12 mouse cellular contexts compared by ENCODE assay signal in genomic region chr9:8032847-8033246, GRCm38 (mm10). TPM values are rescaled to one million over a fixed set of nuclear protein-coding genes. Genes with fewer than 3 reads are reported as not detected.
DNase-seq lines count a peak whose midpoint lies in the region; ATAC-seq and TF ChIP-seq lines count a peak whose summit lies in the region.
"Had no signal": no experiment of that assay in that cellular context is flagged by ENCODE, and none has a peak within 500 bp of the region (broad histone marks: within the 10 kb centered on the region; RNA-seq: fewer than 3 reads in every experiment).

No protein-coding gene starts in this region.

- no peak for TF ChIP-seq CTCF in hindbrain, postnatal 0 days (IDR thresholded peaks at IDR 0.05; ENCODE audit: low read depth)

- H3K4me3 ChIP-seq in hindbrain, postnatal 0 days (ENCODE audit: low read length), result no peak overlapping the region
- H3K4me3 ChIP-seq in hindbrain, embryonic 13.5 days, result no peak overlapping the region
- no peak overlapping the region for H3K4me3 ChIP-seq in neural tube, embryonic 14.5 days (ENCODE audit: low read depth, low read length)
- no peak overlapping the region for H3K4me3 ChIP-seq in forebrain, embryonic 14.5 days (ENCODE audit: low read depth, low read length)
- no peak overlapping the region for H3K4me3 ChIP-seq in neural tube, embryonic 15.5 days (replicated peaks)
- H3K4me3 ChIP-seq: megakaryocyte, embryonic 14.5 days had no signal

- no peaks in the 10 kb centered on the region for H3K36me3 ChIP-seq in hindbrain, postnatal 0 days (ENCODE audit: insufficient read depth, low read length)
- no peaks in the 10 kb centered on the region; the same call in 1 of the 2 replicates for H3K36me3 ChIP-seq in hindbrain, embryonic 13.5 days
- no peaks in the 10 kb centered on the region for H3K36me3 ChIP-seq in neural tube, embryonic 14.5 days (ENCODE audit: control insufficient read depth, insufficient read depth, low read length)
- no peaks in the 10 kb centered on the region for H3K36me3 ChIP-seq in forebrain, embryonic 14.5 days (ENCODE audit: control insufficient read depth, insufficient read depth, low read length)
- H3K36me3 ChIP-seq in neural tube, embryonic 15.5 days, result peaks cover 4% of the 10 kb centered on the region; the same call in 1 of the 2 replicates

- no peak overlapping the region for H3K9ac ChIP-seq in hindbrain, postnatal 0 days (replicated peaks; ENCODE audit: low read length)
- no peak overlapping the region for H3K9ac ChIP-seq in hindbrain, embryonic 13.5 days
- no peak overlapping the region for H3K9ac ChIP-seq in neural tube, embryonic 14.5 days (replicated peaks; ENCODE audit: low read depth, low read length)
- no peak overlapping the region for H3K9ac ChIP-seq in forebrain, embryonic 14.5 days (ENCODE audit: low read length)
- no peak overlapping the region for H3K9ac ChIP-seq in neural tube, embryonic 15.5 days (replicated peaks)

- H3K27me3 ChIP-seq in hindbrain, postnatal 0 days (ENCODE audit: insufficient read depth, low read length), result no peaks in the 10 kb centered on the region
- H3K27me3 ChIP-seq in hindbrain, embryonic 13.5 days, result no peaks in the 10 kb centered on the region
- H3K27me3 ChIP-seq in neural tube, embryonic 14.5 days (ENCODE audit: control insufficient read depth, insufficient read depth, low read length), result no peaks in the 10 kb centered on the region
- no peaks in the 10 kb centered on the region for H3K27me3 ChIP-seq in forebrain, embryonic 14.5 days (replicated peaks; ENCODE audit: control insufficient read depth, insufficient read depth, low read length)
- H3K27me3 ChIP-seq in neural tube, embryonic 15.5 days (replicated peaks), result no peaks in the 10 kb centered on the region
- H3K27me3 ChIP-seq: CH12.LX, Patski had no signal

- H3K4me2 ChIP-seq in hindbrain, postnatal 0 days (ENCODE audit: low read depth, low read length), result no peak overlapping the region
- no peak overlapping the region for H3K4me2 ChIP-seq in hindbrain, embryonic 13.5 days
- H3K4me2 ChIP-seq in neural tube, embryonic 14.5 days (ENCODE audit: low read depth, low read length), result no peak overlapping the region
- no peak overlapping the region for H3K4me2 ChIP-seq in forebrain, embryonic 14.5 days (ENCODE audit: low read length)
- H3K4me2 ChIP-seq in neural tube, embryonic 15.5 days, result no peak overlapping the region
- H3K4me2 ChIP-seq: liver, embryonic 11.5 days had no signal

- WGBS in hindbrain, postnatal 0 days, result 62% methylated on average over 5 of the region's 5 CpGs
- WGBS in hindbrain, embryonic 13.5 days, result 77% methylated on average over 5 of the region's 5 CpGs
- WGBS in neural tube, embryonic 14.5 days, result 85% methylated on average over 5 of the region's 5 CpGs
- 65% methylated on average over 5 of the region's 5 CpGs for WGBS in forebrain, embryonic 14.5 days
- 82% methylated on average over 5 of the region's 5 CpGs for WGBS in neural tube, embryonic 15.5 days

- H3K27ac ChIP-seq in hindbrain, postnatal 0 days, result no peak overlapping the region
- H3K27ac ChIP-seq in hindbrain, embryonic 13.5 days, result no peak overlapping the region
- no peak overlapping the region for H3K27ac ChIP-seq in neural tube, embryonic 14.5 days (ENCODE audit: low read depth, low read length)
- no peak overlapping the region for H3K27ac ChIP-seq in forebrain, embryonic 14.5 days (ENCODE audit: low read depth, low read length)
- H3K27ac ChIP-seq in neural tube, embryonic 15.5 days (replicated peaks), result no peak overlapping the region

- H3K9me3 ChIP-seq in hindbrain, postnatal 0 days (ENCODE audit: low read length), result no peaks in the 10 kb centered on the region
- no peaks in the 10 kb centered on the region for H3K9me3 ChIP-seq in hindbrain, embryonic 13.5 days
- no peaks in the 10 kb centered on the region for H3K9me3 ChIP-seq in neural tube, embryonic 14.5 days (ENCODE audit: control insufficient read depth, low read length)
- H3K9me3 ChIP-seq in forebrain, embryonic 14.5 days (replicated peaks; ENCODE audit: control insufficient read depth, low read length), result no peaks in the 10 kb centered on the region
- H3K9me3 ChIP-seq in neural tube, embryonic 15.5 days (replicated peaks), result no peaks in the 10 kb centered on the region
- H3K9me3 ChIP-seq: megakaryocyte, embryonic 14.5 days had no signal

- ATAC-seq in hindbrain, postnatal 0 days, result peak; percentile 47; the same call in 1 of the 2 replicates
- no peak for ATAC-seq in hindbrain, embryonic 13.5 days (ENCODE audit: low FRiP score)
- peak; percentile 16; the same call in 1 of the 2 replicates for ATAC-seq in neural tube, embryonic 14.5 days (ENCODE audit: low read depth)
- ATAC-seq in forebrain, embryonic 14.5 days, result peak; percentile 35; the same call in 1 of the 2 replicates
- 0 out of 2 replicates have a peak, but pooled peaks have one; percentile 43 for ATAC-seq in neural tube, embryonic 15.5 days (ENCODE audit: low FRiP score)
- ATAC-seq: Patski had no signal

- no peaks in the 10 kb centered on the region for H3K4me1 ChIP-seq in hindbrain, postnatal 0 days (ENCODE audit: insufficient read depth, low read length)
- H3K4me1 ChIP-seq in hindbrain, embryonic 13.5 days (replicated peaks), result no peaks in the 10 kb centered on the region
- H3K4me1 ChIP-seq in neural tube, embryonic 14.5 days (ENCODE audit: control insufficient read depth, insufficient read depth, low read length), result no peaks in the 10 kb centered on the region
- no peaks in the 10 kb centered on the region for H3K4me1 ChIP-seq in forebrain, embryonic 14.5 days (ENCODE audit: control insufficient read depth, insufficient read depth, low read length)
- H3K4me1 ChIP-seq in neural tube, embryonic 15.5 days, result 0 out of 2 replicates have a peak, but pooled peaks cover 2% of the 10 kb centered on the region
- H3K4me1 ChIP-seq: megakaryocyte, embryonic 14.5 days had no signal

- DNase-seq in hindbrain, postnatal 0 days (ENCODE audit: low spot score), result no peak
- no peak for DNase-seq in neural tube, embryonic 10.5 days (ENCODE audit: extremely low spot score, low spot score)
- peak; percentile 28 for DNase-seq in forebrain, embryonic 14.5 days (ENCODE audit: low spot score)
- no peak for DNase-seq in right cerebral cortex, adult 2 months (ENCODE audit: low spot score in 2 of 2)
- DNase-seq: right cerebral cortex, adult 18-20 months had no signal

RNA-seq across cellular contexts. Expression of gene Cfap300, which starts 9.8 kb away (rescaled TPM):
- 11.1 and 13.5 TPM in 2 replicates for total RNA-seq in hindbrain, postnatal 0 days (2014; rRNA removed)
- 10.3 and 10.6 TPM in 2 replicates for polyA plus RNA-seq in hindbrain, postnatal 0 days (2015; fragmentation: Nextera tagmentation; extraction: Ambion mirVana)
- 16.3 and 19.1 TPM in 2 replicates for polyA plus RNA-seq in hindbrain, embryonic 13.5 days (2015; fragmentation: Nextera tagmentation; extraction: Ambion mirVana)
- polyA plus RNA-seq in neural tube, embryonic 14.5 days (2014; fragmentation: Nextera tagmentation; extraction: Ambion mirVana), result 16.0 and 17.4 TPM in 2 replicates
- polyA plus RNA-seq in forebrain, embryonic 14.5 days (2014; fragmentation: Nextera tagmentation; extraction: Ambion mirVana), result 17.4 and 18.1 TPM in 2 replicates
- 13.9 and 14.6 TPM in 2 replicates for polyA plus RNA-seq in neural tube, embryonic 15.5 days (2015; fragmentation: Nextera tagmentation; extraction: Ambion mirVana)

RNA-seq across cellular contexts. Expression of gene Yap1, which starts 28.5 kb away (rescaled TPM):
- 10.9 and 22.2 TPM in 2 replicates for total RNA-seq in hindbrain, postnatal 0 days (2014; rRNA removed)
- polyA plus RNA-seq in hindbrain, postnatal 0 days (2015; fragmentation: Nextera tagmentation; extraction: Ambion mirVana), result 6.3 and 6.7 TPM in 2 replicates
- polyA plus RNA-seq in hindbrain, embryonic 13.5 days (2015; fragmentation: Nextera tagmentation; extraction: Ambion mirVana), result 10.4 and 13.1 TPM in 2 replicates
- polyA plus RNA-seq in neural tube, embryonic 14.5 days (2014; fragmentation: Nextera tagmentation; extraction: Ambion mirVana), result 4.4 and 8.0 TPM in 2 replicates
- polyA plus RNA-seq in forebrain, embryonic 14.5 days (2014; fragmentation: Nextera tagmentation; extraction: Ambion mirVana), result 7.6 and 8.7 TPM in 2 replicates
- 6.8 and 12.1 TPM in 2 replicates for polyA plus RNA-seq in neural tube, embryonic 15.5 days (2015; fragmentation: Nextera tagmentation; extraction: Ambion mirVana)
- total RNA-seq: CH12.LX had no signal
